Mouse (Mus musculus) lung, postnatal 10 days (tissue): Measurements from ENCODE around the gene Vim.

Source experiments
- DNase-seq: peaks from one replicate; pipeline ENCODE4 v3.0.0; 2021

Vim gene

DNA sequence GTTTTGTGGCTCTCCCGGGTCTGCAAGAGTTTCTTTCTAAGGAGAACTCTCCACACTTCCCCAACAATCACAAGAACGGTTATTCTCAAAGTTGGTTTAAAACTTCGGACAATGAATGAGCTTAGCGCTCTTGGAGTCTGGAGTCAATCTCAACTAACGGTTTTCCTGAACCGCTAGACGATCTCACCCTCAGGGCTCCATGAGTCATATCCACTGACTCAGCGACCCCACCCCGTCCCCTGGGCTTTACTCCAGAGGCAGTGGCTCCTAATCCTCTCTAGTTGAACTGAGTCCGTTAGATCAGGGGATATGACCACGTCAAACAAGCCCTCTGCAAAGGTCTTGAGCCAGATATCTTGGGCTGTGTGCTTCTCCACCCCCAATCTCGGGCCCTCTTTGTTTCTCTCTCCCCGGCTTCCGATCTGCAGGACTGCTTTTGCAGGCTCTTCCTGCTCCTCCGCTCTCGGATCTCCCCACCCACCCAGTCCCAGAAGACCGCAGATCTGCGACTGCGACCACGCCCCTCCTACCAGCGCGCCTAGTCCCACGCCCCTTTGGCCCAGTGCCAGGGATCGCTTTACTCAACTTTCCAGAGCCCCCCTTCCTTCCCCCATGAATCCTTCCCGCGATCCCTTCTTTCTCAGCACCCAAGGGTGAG, at the start of gene Vim:
TSS of gene Vim (plus strand) at position 520 of the 658 bp plus-strand sequence.
- peak; percentile 94 for DNase-seq

- DNase-seq = no peak
These were observed 47.5 kb upstream of the Vim start for GRCm38 (mm10) chr2:13526205-13526604.

- no peak for DNase-seq
These were observed 46.6 kb upstream of the Vim start for GRCm38 (mm10) chr2:13527125-13527524.

GRCm38 (mm10) chr2:13527531-13527930, 46.2 kb upstream of the Vim start:
- DNase-seq = peak; percentile 43

DNA sequence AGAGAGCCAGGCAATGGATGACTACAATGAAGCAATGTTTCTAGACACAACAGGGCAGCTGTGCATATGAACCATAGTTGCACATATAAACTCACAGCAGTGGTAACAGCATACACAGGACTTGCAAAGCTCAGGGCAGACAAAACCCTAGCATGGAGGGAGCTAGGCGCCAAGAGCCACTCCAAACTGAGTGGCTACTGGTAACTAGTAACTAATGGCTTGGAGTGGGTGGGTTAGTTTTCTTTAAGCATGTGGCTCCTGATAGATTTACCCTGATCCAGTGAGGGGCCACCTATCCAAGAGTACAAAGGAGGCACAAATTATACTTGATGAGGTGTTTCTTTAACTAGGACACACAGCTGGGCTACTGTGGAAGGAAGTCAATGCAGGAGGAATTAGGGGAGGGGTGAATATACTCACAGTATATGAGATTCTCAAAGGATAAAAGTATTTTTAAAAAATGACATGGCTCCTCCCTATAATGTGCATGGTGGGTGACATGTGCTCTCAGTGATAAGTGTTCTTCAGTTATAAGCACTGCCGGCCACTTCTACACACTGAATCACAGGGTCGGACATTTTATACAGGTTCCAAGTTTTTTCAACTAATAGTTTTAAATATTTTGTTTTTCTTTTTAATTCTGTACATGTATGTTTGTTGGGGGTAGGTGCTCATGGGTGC, 44.3 kb upstream of the Vim start:
- DNase-seq = no peak

GRCm38 (mm10) chr2:13530639-13531038, 43.1 kb upstream of the Vim start:
- DNase-seq = no peak

DNA sequence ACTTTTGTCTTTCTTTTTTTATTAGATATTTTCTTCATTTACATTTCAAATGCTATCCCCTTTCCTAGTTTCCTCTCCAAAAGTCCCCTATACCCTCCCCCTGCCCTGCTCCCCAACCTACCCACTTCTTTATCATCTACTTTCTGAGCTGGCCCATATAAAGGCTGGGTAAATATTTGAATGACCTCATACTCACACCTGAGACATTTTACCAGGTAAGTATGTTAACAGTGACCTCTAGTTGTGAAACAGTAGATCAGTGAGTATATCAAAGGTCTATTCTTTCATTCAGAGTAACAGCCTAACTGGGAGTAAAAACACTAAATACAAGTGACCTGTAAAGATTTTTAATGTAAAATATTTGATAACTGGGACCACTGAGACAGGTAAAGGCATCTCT, 37.0 kb upstream of the Vim start:
- no peak for DNase-seq

GRCm38 (mm10) chr2:13537733-13538132, 36.0 kb upstream of the Vim start:
- peak; percentile 46 for DNase-seq

DNA sequence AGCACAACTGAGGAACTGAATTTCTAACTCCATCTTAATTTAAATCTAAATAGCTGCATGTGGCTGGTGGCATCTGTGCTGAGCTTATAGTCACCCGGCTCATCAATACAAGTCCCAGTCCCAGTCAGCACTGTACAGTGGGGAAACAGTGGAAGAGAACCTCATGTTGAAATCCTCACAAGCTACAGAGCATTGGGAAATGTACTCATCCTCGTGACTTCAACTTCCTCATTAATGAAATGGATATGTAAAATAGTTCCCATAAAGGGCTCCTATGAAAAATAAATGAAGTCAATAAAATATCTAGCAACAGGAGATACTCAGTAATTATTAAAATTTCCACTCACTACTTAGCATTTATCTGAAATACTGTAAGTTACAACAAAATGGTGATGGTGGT, 35.5 kb upstream of the Vim start:
- DNase-seq = no peak

GRCm38 (mm10) chr2:13538704-13539377, 34.9 kb upstream of the Vim start:
- no peak for DNase-seq

DNA sequence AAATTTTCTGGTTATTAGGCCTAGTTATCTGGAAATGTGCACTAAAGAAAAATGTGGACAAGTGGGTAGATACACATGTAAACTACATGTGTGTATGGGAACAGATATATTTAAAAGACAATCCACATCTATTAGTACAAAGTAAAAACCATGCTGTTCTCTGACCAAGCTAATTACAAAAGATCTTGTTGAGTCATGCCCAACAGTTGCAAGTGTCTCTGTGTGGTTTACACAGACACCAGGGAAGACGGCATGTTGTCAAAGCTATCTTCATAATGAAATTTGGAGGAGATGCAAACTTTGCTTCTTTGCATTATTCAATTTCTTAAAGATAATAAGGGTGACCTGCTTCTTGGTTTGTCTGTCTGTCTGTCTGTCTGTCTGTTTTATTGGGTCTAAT, 33.9 kb upstream of the Vim start:
- DNase-seq = no peak

DNA sequence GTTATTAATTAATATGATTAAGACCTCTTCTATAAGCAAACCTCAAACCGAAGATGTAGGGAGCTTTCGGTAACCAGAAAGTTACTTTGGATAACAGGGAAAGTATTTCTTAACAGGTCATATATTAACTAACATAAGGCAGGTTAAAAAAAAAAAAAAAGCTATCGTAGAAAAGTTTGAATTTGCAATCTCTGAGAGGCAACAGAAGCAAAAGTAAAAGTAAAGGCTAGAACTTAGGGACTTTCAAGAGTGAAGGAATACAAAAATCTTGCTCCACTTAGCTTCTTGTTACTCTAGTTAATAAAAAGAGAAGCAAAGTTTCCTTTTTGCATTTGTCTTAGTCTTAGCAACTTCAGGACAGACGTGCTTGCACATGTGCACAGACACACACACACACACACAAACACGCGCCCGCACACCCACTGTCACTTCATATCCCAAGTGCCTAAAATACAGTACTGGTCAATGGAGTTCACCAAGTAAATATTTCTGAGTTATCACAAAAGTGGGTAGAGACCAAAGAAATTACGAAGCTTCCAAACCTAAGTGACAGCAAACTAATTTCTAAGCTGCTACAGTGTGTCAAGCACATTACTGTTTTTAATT, 30.1 kb upstream of the Vim start:
- no peak for DNase-seq

DNA sequence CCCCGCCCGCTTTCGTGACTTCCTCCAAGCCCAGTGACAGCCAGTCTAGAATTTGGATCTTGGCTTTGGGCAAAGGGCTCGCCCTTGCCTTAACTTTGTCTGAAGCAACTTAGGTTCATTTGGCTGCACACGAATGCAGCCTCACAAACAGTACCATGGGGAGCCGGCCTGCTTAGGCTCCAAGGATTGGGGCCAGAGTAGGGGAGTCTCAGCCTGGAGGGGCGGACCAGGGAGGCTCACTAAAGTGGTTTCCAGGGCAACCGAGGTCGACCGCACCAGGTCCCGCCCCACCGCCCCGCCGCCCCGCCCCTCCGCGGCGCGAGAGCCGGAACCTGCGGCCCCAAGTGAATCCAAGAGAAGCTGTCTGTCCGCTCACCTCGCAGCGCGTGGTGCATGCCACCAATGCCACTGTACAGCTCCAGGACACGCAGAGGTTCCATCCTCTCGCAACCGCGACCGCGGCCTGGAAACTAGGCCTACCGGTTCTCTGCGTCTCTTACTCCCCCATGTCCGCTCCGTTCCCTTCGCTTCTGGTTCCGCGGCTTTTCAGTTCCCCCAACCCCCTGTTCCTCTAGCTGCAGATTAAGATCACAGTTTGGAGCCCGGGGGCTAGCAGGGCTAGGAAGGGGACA, 29.4 kb upstream of the Vim start, which contains the start of gene Trdmt1:
TSS of gene Trdmt1 (minus strand) at position 476 of the 632 bp plus-strand sequence.
- DNase-seq = peak; percentile 90

GRCm38 (mm10) chr2:13548749-13549148, 25.0 kb upstream of the Vim start:
- no peak for DNase-seq

DNA sequence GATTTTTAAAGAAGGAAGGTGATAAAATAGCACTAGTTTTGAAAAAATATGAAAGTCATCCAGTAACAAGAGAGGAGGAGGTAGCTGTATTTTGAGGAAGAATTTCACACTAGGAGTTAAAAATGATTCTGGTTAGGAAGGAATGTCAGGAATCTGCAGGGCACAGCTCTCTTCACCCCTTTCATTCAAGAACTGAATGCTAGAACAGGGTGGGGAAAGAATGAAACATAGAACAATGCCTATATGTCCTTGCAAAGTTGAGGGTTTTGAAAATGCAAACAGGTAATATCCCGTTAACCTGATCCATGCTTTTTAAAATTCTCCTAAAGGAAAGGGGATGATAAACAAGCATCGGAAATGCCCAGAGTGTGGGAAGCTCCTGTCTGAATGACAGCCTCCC, 19.8 kb upstream of the Vim start:
- DNase-seq = no peak

- no peak for DNase-seq
These were observed 17.5 kb upstream of the Vim start for GRCm38 (mm10) chr2:13556239-13556638.

- no peak for DNase-seq
These were observed 16.3 kb upstream of the Vim start for GRCm38 (mm10) chr2:13557145-13558030.

GRCm38 (mm10) chr2:13558607-13559262, 15.0 kb upstream of the Vim start:
- peak; percentile 64 for DNase-seq

DNA sequence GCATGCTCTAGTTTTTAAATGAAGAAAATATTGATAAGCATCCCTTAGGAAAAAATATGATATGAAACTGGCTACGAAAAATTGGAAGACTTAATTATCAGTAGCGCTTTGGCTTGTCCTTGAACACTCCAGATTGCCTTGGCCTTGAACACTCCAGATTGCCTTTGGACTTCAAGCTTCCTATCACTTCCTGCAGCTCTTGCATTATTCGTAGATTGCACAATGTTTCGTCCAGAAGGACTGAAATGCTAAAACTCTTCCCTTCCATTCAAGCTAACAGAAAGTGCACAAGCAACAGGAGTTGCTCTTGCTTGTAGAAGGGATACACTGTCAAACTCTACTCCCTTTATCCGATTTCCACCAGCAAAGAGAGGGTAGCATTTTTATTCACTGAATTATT, 14.4 kb upstream of the Vim start:
- DNase-seq = no peak

GRCm38 (mm10) chr2:13559729-13560128, 14.0 kb upstream of the Vim start:
- no peak for DNase-seq

GRCm38 (mm10) chr2:13560396-13560795, 13.3 kb upstream of the Vim start:
- DNase-seq = no peak

GRCm38 (mm10) chr2:13570122-13570521, 3.6 kb upstream of the Vim start:
- DNase-seq = no peak
